In genomic region chr9:41134907-41135306, GRCm38 (mm10) we compare ENCODE assay signal across 21 mouse cellular contexts. TPM values are rescaled to one million over a fixed set of nuclear protein-coding genes. Genes with fewer than 3 reads are reported as not detected.
A peak's percentile ranks its signal among the peaks of the same experiment; 100 is the strongest.
DNase-seq lines count a peak whose midpoint lies in the region; ATAC-seq lines count a peak whose summit lies in the region.
"Had no signal": no experiment of that assay in that cellular context is flagged by ENCODE, and none has a peak within 500 bp of the region (broad histone marks: within the 10 kb centered on the region; RNA-seq: fewer than 3 reads in every experiment).

No protein-coding gene starts in this region.

- no peaks in the 10 kb centered on the region for H3K9me3 ChIP-seq in limb, embryonic 13.5 days
- H3K9me3 ChIP-seq: forebrain, embryonic 10.5 days had no signal

- intact Hi-C loops in heart, postnatal 14 days (cut with DNase I) = no loop called here
- intact Hi-C loops in left cerebral cortex, postnatal 4 days (cut with DNase I) = loop anchor here (5.0 kb wide), 1 partner anchor 482 kb away; no protein-coding TSS in a partner anchor

- H3K4me2 ChIP-seq in limb, embryonic 13.5 days (replicated peaks) = no peak overlapping the region
- H3K4me2 ChIP-seq: heart, embryonic 11.5 days; hindbrain, embryonic 14.5 days had no signal

- H3K9ac ChIP-seq in limb, embryonic 13.5 days = no peak overlapping the region
- H3K9ac ChIP-seq: forebrain, postnatal 0 days; hindbrain, embryonic 14.5 days had no signal

- 75% methylated on average over 4 of the region's 4 CpGs for WGBS in limb, embryonic 13.5 days
- WGBS in macrophage (ENCODE audit: missing documents) = 9% methylated on average over 4 of the region's 4 CpGs

- H3K27ac ChIP-seq in limb, embryonic 13.5 days = peak overlapping the region; percentile 16; the same call in 1 of the 2 replicates
- H3K27ac ChIP-seq in macrophage = peak overlapping the region; percentile 40
- H3K27ac ChIP-seq: forebrain, embryonic 10.5 days; hindbrain, embryonic 14.5 days had no signal

- peaks cover 45% of the 10 kb centered on the region for H3K4me1 ChIP-seq in limb, embryonic 13.5 days

- peak; percentile 91 for DNase-seq in heart, adult 11 months
- DNase-seq in heart, postnatal 14 days = no peak
- no peak for DNase-seq in left cerebral cortex, postnatal 4 days
- no peak for DNase-seq in right cerebral cortex, adult 18-20 months
- no peak for DNase-seq in right cerebral cortex, postnatal 25 days
- DNase-seq: adrenal gland, postnatal 25 days; cerebellum, postnatal 10 days; forebrain, postnatal 0 days; heart, postnatal 10 days; kidney, postnatal 4 days; layer of hippocampus, postnatal 36 days; midbrain, embryonic 14.5 days; right cerebral cortex, postnatal 14 days had no signal

- no peak overlapping the region for H3K4me3 ChIP-seq in limb, embryonic 13.5 days
- no peak overlapping the region for H3K4me3 ChIP-seq in macrophage (ENCODE audit: inconsistent target)
- H3K4me3 ChIP-seq: forebrain, embryonic 10.5 days had no signal

- H3K27me3 ChIP-seq in limb, embryonic 13.5 days = no peaks in the 10 kb centered on the region

- ATAC-seq in common myeloid progenitor, adult 5-6 weeks (replicated peaks; ENCODE audit: low read depth, poor library complexity, severe bottlenecking) = peak; percentile 67
- no peak for ATAC-seq in limb, embryonic 13.5 days (ENCODE audit: low FRiP score, low read depth)
- ATAC-seq: CD4-positive, CD25-positive, alpha-beta regulatory T cell, adult 4 months; forebrain, postnatal 0 days; intestine, embryonic 16.5 days had no signal

- H3K79me2 ChIP-seq in macrophage (ENCODE audit: inconsistent target) = peaks cover 95% of the 10 kb centered on the region

- H3K36me3 ChIP-seq in limb, embryonic 13.5 days = no peaks in the 10 kb centered on the region
- no peaks in the 10 kb centered on the region for H3K36me3 ChIP-seq in macrophage (ENCODE audit: inconsistent target)
- H3K36me3 ChIP-seq: forebrain, embryonic 10.5 days had no signal

RNA-seq across cellular contexts. Expression of gene Ubash3b, which starts 26.6 kb away (rescaled TPM):
- total RNA-seq in heart, postnatal 14 days (2021) = 1 to 10 TPM; 1.7 to 1.8 TPM
- 6.3 and 9.1 TPM in 2 replicates for total RNA-seq in common myeloid progenitor, adult 5-6 weeks (2017)
- polyA plus RNA-seq in limb, embryonic 13.5 days (2015; fragmentation: Nextera tagmentation; extraction: Ambion mirVana) = 6.2 and 7.3 TPM in 2 replicates
- total RNA-seq in macrophage (2018; cell fraction: chromatin; rRNA removed) = 10 to 100 TPM; 11.3 to 61.6 (median 22.4) TPM
- 10 to 100 TPM; 10.5 to 20.6 (median 14.8) TPM for total RNA-seq in macrophage (2018; cell fraction: cytosol; rRNA removed)
- total RNA-seq in macrophage (2018; cell fraction: nucleus; rRNA removed) = 10 to 100 TPM; 11.8 to 66.8 (median 19.8) TPM
- 7.7 to 26.7 TPM (median 10.3 TPM) in 3 replicates for polyA plus RNA-seq in macrophage (2018)
- total RNA-seq in left cerebral cortex, postnatal 4 days (2021) = 10 to 100 TPM; 24.9 to 29.0 TPM
